Mouse (Mus musculus) CD4-positive helper T cell, adult 2 months (primary cell): ENCODE results near the gene Ksr2.

Experiments used
- DNase-seq: peaks from one replicate; pipeline ENCODE4 v3.0.0-alpha.2; 2012; ENCODE audit warnings: low read depth, missing footprints, low spot score

Gene Ksr2

DNA sequence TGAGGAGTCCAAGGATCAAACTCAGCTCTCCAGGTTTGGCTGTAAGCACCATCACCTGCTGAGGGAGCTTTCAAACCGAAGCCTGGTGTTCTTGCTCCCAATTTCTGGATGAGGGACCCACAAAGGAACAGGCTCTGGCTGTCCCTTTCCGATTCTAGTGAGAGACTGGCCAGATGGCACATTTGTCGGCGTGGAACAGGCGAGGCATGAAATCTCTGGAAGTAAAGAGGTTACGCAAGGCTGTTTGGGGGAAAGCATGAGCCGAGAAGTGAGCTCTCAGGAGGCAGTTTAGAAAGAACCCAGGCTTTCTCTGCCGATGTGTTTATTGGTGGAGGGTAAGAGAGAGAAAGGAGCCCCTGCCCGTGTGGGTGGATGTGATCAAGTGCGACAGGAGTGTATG is 109.2 kb downstream of the Ksr2 start:
- no peak for DNase-seq

DNA sequence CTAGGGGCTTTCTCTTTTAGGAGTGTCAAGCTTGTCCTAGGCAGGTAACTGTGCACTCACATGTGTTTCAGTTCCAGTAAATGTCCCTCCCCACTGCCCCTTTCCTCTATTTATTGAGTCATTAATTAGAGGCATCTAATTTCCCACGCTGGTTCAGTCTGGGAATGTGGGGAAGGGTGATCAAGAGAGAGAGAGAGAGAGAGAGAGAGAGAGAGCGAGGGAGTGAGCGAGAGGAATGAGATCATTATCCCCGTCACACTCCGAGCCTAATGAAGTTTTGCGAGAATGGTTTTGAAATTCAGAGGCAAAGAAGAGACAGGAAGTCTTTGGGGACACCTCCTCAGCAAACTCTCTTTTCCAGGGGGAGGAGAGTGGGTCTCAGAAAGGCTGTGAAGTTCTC is 117.2 kb downstream of the Ksr2 start:
- DNase-seq: no peak

DNA sequence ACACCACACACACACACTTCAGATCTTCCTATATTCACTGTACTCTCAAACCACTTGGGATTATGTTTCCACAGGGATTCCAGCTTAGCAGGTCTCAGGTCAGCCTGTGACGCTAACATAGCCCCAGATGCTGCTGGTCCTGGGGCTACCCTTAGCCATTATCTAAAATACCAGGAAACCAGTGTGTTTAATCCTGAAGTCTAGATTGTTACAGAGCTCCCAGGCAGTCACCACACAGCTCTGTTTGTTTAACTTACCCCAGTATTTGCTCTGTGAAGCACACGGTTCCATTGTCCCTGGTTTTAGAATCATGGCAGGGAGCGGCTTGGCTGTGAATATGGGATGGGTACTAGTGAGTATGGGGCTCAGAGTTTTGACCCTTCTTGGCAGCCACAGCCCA is 125.4 kb downstream of the Ksr2 start:
- DNase-seq: no peak

DNA sequence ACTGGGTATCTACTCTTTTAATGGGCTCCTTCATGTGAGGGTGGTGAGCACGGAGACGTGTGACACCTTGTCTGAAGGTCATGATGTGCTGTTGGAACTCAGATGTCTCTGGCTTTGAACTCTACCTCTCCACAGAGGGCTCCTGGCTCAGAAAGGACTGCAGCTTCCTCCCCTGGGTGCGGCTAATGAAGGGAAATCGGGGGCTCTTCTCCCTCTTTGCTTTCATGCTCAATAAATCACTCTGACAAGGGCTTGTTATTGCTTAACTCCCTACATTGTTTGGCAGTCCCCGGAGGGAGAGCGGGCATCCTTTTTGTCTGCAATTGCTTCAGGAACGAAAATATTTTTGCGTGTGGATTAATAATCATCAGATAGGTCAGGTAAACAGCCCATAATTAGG is 127.9 kb downstream of the Ksr2 start:
- no peak for DNase-seq

DNA sequence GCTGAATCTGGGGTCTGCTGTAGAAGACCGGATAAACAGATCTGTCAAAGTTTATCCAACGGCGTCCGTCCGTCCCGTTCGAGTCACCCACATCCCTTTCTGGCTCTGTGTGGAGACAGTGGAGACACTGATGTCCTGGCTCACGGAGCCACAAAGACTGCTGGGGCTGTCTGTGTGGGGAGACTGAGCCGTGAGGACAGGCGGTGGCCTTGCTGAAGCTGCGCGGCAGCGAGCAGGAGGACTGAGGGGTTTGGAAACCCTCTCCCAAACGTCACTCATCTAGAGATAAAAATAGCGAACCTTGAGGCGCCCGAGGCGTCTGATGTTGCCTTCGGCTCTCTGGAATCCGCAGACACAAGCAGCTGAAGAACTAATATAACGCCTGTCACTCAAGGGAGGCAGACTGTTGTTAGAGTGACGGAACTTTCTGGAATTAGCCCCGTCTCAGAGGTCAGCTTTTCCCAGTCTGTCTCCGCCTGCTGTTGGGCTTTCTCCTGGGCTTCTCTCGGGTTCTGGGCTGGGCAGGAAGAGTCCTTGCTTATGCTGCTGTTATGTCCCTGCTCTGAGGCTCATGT is 133.0 kb downstream of the Ksr2 start:
- DNase-seq: no peak

DNA sequence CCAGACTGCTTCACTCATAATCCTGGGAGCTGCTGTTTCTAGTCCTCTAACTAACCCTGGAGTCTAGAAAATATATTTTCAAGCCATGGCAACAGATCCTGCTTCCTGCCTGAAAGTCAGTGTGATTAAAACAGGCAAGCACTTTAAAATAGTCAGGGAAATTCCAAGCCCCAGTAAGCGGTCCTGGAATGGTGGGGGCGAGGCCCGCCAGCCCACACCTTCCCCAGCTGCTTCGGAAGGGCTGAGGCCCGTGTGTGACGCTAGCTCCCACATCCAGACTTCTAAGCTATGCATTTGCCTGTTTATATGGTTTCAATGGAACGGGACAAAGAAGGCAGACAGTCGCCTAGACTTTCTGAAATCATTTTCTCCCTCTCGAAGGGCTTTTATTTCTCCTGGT is 137.2 kb downstream of the Ksr2 start:
- no peak for DNase-seq

DNA sequence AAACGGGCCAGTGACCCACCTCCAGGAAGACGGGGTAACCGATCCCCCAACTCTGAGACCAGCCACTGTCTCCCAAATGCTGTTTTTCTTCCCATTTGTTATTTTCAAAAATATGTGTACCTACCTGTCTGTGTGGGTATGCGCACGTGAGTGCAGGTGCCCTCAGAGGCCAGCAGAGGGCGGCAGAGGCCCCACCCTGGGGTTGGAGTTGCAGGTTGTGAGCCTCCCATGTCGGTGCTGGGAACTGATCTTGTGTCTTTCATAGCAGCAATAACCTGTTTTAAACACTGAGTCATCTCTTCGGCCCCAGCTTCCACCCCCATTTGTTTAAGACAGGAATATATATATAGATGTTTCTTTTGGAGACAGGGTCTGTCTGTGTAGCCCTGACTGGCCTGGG is 138.3 kb downstream of the Ksr2 start:
- no peak for DNase-seq

DNA sequence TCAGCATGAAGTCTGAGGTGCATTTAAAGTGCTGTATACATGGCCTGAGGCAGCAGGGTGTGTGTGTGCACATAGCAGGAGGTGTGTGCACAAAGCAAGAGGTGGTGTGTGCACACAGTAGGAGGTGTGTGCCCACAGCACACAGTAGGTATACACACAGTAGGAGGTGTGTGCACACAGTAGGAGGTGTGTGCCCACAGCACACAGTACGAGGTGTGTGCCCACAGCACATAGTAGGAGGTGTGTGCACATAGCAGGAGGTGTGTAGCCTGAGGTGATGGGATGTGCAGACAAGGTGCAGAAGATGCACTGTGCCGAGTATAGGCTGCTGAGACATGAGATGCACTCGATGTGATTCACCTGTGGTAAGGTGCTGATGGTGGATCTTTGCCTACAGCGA is 140.7 kb downstream of the Ksr2 start:
- DNase-seq: no peak

DNA sequence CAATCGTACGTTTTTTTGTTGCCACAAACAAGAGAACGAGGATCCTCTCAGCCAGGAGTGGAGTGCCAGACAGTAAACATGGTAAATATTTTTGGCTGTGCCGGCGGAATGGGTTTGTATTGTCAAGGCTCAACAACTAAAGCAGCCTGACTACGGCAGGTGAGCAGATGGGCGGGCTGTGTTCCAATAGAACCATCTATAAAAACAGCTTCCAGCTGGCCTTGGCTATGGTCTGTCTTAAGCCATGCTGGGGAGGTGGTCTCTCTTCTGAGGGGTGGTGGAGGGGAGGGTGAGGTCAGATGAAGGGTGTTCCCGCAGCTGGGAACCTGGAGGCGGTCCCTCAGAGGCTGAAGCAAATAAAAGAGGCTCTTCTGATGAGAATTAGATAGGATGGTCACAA is 142.8 kb downstream of the Ksr2 start:
- no peak for DNase-seq

DNA sequence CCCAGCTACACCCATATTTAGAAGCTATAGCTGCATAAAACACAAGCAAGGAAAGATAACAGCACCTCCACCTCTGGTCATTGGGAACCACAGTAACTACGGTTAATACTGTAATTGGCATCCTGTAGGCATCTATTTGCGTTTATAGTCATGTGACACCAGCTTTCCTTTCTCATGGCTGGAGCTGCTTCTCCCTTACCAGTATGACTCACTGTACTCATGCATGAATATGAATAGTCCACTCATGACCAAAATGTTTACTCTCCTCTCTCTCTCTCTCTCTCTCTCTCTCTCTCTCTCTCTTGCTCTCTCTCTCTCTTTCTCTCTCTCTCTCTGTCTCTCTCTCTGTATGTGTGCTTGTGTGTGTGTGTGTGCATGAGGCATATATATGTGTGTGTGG is 147.3 kb downstream of the Ksr2 start:
- DNase-seq: no peak

DNA sequence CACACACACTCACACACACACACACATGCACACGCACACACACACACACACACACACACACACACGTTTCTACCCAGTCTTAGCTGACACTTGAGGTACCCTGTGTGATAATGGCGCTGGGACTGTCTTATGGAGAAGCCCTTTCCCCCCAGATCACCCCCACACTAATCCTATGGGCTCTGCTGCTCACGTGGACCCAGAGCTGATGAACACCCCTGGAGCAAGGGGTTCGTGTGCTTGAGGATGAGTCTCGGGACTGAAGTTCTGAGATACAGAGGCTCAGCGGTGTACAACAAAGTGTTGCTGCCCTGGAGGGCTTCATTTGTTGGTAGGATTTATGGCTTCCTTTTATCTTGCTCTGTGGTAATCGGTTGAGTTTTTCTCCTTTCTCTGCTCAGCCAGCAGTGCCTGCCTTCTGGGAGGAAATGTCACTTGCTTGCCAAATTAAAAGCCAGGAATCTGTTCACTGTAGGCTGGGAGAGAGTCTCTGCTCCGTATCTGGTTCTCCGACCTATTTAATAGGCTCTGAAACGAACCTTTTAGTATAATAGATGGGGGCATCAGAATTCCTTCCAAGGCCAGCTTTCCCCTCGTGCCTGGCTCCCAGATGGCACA is 152.4 kb downstream of the Ksr2 start:
- no peak for DNase-seq

DNA sequence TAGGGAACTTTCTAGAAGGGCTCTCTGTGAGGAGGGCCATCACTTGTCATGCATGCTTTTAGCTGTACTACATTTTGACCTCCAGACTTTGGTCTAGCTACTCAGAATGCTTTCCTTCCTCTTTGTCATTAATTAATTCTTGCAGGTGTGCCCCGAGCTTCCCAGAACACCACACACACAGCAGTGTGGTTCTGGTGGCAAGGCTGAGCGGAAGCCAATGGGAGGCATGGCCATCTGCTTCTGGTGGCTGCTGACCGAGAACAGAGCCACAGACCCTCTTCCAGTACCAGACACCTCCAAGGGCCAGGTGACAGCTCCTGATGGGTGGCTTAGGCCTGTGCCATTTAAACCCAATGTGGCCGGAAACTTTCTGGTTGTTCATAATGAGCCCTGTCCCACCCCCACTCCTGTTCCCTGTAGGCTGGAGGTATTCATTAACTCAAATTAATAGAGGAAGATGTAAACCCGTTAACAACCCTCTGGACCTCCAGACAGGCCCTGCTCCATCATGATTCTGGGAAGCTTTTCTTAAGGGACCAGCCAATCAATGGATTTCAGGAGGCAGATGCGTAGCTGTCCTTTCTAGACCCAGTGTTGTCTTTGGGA is 155.5 kb downstream of the Ksr2 start:
- DNase-seq: no peak

DNA sequence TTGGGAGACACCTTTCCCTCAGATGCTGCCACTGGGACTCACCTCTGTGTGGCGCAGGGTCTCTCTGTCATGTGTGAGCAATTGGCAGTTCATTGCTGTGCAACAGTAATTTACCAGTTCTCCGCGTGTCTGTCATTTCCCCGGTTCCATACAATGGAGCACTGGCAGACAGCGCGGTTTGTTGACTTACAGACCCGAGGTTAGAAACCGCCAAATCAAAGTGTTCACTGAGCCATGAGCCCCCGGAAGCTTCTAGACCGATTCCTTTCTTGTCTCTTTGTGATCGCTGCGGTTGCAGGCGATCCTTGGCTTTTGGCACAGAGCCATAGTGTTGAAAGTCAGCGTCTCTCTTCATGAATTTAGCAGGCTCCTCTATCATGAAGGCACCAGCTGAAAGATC is 158.6 kb downstream of the Ksr2 start:
- no peak for DNase-seq

DNA sequence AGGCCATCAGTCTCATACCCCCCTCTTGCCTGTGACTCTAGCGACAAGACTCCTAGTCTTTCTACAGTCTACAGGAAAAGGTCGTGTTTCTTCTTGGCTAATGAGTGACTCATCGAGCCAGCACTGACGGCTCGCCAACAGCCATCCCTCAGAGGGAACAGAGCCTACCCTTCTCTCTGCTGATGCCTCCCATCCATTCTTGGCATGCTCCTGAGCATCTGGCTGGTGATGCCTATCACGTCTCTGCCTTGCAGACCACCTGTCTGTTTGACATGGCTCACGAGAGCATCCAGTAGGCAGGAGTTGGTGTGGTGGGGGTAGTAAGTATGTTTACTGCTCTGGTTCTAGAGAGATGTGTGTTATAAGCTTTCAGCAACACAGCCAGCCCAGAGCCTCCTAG is 161.1 kb downstream of the Ksr2 start:
- DNase-seq: no peak

DNA sequence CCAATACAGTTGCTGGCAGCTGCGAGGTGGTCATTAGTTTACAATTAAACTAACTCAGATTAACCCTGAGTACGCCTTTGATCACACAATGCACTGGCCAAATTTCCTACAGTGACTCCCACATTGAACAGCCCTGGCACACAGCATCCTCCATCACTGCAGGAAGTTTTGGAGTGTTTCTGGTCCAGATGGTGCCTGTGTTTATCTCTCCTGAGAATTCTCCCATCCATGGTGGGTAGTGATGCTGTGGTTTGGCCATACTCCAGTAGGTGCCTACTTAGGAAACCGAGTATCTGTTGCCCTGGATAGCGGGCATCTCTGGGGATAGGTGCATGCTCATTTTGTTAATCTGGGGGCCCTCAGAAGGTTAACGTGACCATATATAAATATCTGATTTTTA is 163.8 kb downstream of the Ksr2 start:
- no peak for DNase-seq

DNA sequence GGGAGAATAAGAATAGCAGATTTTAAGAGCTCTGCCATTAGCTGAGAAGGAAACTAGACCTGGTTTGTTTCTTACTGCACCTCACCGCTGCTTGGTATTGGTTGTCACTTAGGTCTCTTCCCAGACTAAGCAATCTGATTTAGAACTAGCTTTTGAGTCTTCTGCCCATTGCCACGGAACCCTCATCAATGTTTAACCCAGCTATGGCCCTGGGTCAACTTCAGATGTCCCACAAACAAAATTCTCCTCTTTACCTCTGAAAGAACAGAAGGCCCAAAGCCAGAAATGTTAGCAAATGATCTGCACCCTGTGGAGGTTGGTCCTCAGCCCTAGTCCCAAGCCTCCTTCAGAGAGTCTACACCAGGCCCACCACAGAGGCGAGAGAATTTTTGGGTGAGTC is 167.9 kb downstream of the Ksr2 start:
- no peak for DNase-seq

DNA sequence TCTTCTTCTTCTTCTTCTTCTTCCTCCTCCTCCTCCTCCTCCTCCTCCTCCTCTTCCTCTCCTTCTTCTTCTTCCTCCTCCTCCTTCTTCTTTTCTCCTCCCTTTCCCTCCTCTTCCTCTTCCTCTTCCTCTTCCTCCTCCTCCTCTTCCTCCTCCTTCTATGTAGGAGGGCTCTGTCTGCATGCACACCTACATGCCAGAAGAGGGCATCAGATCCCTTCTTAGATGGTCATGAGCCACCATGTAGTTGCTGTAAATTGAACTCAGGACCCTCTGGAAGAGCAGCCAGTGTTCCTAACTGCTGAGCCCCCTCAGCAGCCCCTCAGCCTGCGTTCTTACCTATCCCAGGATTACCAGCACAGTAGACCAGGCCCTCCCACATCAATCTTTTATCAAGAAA is 170.6 kb downstream of the Ksr2 start:
- DNase-seq: no peak

DNA sequence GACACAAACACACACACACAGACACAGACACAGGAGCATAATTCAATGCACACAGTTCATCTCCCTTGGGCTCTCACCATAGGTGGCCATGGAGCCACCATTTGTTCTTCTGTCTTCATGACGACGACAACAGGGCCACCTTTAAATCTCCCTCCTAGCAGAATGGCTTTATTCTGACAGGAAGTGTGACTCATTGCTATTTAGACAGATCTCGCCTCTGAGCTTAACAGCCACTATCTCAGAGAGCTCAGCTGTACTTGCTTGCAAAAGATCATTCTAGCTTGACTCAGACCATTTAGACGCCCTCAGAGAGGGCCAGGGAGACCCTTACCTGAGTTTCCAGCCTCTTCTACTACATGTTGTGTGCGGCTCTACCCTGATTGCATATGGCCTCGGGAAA is 175.5 kb downstream of the Ksr2 start:
- no peak for DNase-seq

DNA sequence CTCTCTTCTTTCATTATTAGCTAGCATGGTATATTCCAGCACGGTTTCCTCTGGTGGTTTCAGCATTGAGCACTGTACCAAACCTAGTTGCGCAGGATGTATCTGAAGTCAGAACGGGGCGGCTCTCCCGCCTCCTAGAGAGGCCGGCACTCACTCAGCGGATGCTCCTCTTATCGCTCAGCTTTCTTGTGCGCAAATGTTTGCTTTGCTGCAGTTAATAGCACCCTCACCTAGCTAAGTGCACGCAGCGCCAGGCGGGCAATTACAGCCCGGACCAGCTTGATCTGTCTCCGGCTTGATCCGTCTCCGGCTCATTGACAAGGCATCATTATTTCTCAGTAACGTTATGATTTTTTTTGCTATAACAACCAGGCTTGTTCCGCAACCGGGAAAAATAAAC is 179.5 kb downstream of the Ksr2 start:
- DNase-seq: no peak

DNA sequence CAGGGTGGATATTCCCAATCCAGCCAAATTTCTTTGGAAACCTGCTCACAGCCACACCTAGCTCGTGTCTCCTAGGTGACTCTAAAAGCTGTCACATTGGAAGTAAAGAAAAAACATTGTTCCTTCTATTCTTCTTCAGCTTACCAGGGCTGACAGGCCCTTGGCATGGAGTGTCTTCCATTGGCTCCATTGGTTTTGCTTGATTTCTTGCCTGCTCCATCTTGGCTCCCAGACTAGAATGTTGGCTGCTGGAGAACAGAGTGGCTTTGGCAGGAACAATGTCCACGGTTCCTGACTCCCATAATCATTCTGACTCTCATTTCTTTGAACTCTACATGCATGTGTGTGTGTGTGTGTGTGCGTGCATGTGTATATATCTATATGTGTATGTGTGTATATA is 183.0 kb downstream of the Ksr2 start:
- DNase-seq: no peak

DNA sequence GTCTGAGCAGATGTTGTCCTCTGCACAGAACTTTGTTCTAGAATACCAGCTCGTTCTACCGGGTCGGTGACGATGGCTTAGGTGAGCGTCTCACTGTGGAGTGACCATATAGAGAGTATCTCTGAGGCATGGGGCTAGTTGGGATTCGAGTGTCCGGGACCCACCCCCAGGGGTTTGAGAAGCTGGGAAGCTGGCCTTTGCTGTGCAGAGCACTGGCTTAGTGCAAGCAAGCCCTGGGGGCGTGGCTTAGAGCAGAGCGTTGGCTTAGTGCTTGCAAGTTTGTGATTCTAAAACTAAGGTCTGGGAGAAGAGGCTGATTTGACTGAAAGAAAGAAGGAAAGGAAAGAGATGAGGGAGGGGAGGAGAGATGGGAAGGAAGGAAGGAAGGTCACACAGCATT is 188.2 kb downstream of the Ksr2 start:
- no peak for DNase-seq

DNA sequence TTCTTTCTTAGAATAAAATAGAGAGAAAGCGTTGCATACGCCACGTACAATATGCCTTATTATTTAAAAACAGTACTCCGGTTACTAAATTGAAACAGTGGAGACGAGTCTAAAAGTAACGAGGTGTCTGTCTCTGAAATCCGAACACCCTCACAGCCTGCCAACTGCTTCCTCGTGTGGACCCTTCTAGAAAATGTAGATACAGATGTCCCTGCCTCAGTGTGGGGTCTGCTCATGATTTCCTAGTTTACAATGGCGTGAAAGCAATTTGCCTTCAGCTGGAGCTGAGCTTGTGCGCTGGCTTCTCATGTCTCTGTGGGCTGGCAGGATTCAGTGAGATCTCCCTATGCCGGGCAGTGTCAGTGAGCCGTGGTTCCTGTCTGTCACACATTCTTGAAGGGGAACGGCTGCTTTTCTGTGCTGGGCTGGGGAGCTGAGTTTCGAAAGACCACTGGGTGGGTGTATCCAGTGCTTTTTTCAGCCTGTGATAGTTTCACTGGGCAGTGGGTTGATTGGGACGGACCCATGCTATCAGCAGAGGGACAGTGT is 194.0 kb downstream of the Ksr2 start:
- DNase-seq: no peak

DNA sequence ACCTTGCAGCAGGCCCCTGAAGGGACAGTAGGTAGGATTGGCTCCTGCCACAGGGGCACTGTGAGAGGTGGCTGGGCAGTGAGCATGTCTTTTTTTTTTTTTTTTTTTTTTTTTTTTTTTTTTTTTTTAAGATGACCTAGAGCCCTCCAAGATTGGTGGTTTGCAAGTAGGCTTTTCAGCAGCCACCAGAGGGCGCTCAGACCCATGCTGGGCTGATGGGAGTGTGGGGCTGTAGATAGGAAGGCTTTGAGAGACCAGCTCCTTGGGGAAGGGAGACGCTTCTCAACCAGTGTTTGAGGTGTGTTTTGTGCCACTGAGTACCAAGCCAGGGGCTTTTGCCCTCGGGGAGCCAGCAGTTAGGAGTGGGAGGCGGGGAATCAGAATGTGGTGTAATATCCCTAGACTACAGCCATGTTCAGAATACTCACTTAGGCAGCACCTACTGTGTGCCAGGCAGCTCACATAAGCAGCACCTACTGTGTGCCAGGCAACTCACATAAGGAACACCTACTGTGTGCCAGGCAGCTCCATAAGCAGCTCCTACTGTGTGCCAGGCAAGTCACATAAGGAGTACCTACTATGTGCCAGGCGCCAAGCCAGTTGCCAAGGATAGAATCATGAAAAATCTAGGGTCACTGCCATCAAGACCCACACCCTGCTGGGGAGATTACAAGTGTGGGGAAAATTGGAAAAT is 200.7 kb downstream of the Ksr2 start:
- DNase-seq: peak; percentile 45
